Mouse (Mus musculus): ENCODE results near the gene Rhbdf2.
"Not testable (repeated sequence)": the region's sequence is repeated elsewhere in the genome, so short reads cannot be mapped to it uniquely, and the experiment has no call there.

GRCm38 (mm10) chr11:116667012-116667411 lies 40.2 kb upstream of the Rhbdf2 start:
- TF ChIP-seq CTCF (IDR thresholded peaks at IDR 0.05; ENCODE audit: low read depth); EP300 (optimal IDR thresholded peaks at IDR 0.05): not testable (repeated sequence)

Measured in stomach, postnatal 0 days (tissue).